Mouse (Mus musculus) left cerebral cortex, postnatal 10 days (tissue): ENCODE data around the gene Ackr4. TPM values are rescaled to one million over a fixed set of nuclear protein-coding genes. Genes with fewer than 3 reads are reported as not detected.
A peak's percentile ranks its signal among the peaks of the same experiment; 100 is the strongest.

ENCODE experiments used
- DNase-seq, 2 experiments: peaks; one replicate each; pipeline ENCODE4 v3.0.0; 2021 to 2022; ENCODE audit warnings: low spot score in 2 of 2, mixed read lengths in 1 of 2; ENCODE audit errors: extremely low spot score in 1 of 2
- intact Hi-C: fragments of 180-260 bp; cut with DNase I; formaldehyde crosslinking; loops from one replicate; pipeline ENCODE4 v1.15.1; 2025
- total RNA-seq, 2 experiments: library from RNA; stranded (reverse); gene quantifications; 2 replicates each; pipeline ENCODE4 v1.2.3; 2021

The Ackr4 gene
- total RNA-seq, 2 experiments from 2014 or later = 0.28 to 0.66 TPM

DNA sequence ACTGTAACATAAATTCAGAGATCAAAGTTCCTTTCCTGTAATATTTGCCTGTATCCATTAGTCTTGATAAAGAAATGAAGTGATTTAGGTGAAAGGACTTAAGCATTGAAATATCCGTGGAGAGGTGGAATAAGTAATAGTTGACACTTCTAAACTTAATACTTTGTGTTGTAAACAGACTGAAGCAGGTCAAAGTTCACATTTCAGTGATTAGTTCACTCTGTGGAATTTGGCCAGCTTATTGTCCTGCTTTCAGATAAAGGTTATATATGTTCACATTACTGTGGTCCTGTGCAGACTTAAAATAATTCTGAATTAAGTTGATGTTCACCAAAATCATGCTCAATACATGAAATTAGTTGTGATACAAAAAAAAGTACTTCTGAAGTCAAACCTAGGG is 62.2 kb downstream of the Ackr4 start:
- DNase-seq = no peak
- intact Hi-C loops = no loop called here

DNA sequence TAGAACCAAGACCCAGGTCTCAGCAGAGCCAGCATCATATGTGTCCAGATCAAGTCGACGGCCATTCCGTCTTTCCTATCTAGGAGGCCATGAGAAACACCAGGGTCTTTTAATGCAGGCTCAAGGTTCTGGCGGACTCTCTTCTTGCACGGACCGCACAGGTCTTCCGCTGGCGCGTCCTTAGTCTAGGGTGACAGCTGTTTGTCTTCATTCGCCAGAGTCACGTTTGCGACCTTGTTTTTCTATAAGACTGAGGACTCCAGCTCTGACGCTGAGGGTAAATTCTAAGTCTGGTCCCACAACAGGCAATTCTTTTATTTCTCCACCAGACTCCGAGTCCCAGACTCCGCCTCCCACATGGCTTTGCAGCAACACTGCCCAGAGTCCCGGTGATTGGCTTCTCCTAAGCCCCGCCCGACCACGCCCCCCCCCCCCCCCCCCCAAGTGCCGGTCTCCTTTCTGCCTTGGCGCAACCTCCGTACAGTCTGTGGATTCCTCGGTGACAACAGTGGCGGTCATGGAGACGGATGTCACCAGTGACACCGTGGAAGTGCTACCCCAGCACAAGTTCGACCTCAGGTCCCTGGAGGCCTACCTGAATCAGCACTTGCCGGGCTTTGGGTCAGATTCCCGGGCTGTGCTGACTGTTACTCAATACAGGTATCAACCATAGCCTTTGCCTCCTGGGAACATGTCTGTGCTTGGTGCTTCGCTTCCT is 63.3 kb downstream of the Ackr4 start, which contains the start of gene Acad11:
Acad11 (plus strand) TSS at position 134 of the 718 bp plus-strand sequence.
- intact Hi-C loops = no loop called here

DNA sequence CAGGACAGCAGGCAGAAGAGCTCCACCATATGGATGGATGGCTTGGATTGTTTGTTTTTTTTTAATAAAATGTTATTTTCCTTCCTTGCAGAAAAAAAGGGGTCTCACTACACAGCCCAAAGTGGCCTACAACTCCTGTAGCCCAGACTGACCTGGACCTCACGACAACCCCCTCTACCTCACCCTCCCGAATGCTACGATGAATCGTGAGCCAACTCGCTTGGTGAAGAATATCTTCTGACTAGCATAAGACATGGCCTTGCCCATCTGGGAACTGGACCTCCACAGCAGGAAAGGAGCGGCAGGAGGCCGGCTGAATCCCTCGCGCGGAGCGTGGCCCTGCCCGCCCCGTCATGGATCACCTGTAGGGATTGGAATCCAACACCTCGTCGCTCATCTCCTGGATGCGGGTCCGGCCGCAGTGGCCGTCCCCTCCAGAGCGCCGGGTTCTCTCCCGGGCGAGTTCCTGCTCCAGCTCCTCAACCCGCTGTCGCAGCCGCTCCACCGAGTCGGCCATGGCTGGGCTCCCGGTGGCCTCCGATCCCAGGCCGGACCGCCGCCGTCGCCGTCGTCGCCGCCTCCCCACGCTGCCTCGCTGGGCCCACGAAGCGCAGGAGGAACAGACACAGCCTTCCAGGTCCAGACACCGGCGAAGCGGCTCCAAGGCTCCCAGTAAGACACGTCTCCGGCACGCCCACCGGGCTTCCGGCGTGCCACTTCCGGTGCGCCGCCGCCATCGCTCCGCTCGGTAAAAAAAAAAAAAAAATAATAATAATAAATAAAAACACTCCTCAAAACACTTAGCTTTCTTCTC is 64.1 kb downstream of the Ackr4 start, which contains the start of gene Uba5:
Uba5 (minus strand) TSS at position 705 of the 814 bp plus-strand sequence.
- peak; percentile 48 to 89 for DNase-seq
- intact Hi-C loops = no loop called here

More for the DNA sequence above, 63.3 kb downstream of the Ackr4 start, which contains the start of gene Acad11:
- DNase-seq = peak; percentile 82 to 87

DNA sequence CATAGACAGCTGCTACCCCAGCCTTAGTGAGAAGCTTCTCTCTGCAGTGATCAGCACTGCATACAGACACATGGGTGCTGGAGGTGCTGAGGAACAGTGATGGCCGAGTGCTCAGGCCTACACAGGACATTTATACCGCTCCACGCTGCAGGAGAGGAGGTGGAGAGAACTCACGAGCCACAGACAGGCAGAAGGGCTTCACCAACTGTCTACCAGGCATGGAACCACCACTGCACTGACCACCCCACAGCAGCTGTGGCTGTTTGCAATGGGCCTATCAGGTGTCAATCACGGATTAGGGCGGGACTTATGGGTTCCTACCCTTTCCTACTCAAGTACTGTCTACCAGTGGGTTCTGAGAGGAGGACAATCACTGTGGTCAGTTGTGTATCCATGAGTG is 75.7 kb downstream of the Ackr4 start:
- intact Hi-C loops = loop anchor here (5.0 kb wide), 1 partner anchor 136 kb away; no protein-coding TSS in a partner anchor
- DNase-seq = no peak

DNA sequence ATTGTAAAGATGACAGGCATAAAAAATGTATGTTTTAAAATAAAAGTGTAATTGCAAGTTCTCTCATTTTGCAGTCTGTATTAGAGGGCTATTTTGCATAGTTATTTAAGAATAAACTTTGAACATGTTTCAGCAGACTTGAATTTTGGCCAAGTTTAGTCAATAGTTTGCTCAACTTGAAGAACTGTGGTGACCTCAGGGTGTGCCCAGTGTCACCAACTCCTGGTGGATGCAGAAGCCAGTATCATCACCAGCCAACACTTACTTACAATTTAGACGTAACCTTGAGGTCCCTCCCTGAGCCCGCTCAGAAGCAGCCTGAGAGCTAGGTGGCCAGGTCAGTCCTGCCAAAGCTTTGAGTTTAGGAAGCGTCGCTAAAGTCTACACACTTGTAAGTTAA is 83.1 kb downstream of the Ackr4 start:
- intact Hi-C loops = no loop called here
- DNase-seq = no peak

GRCm38 (mm10) chr9:104040362-104040761 is 86.4 kb downstream of the Ackr4 start, which contains the start of gene Gm28305:
Gene Gm28305, plus strand, starts transcription at chr9:104040662.
- no peak for DNase-seq
- intact Hi-C loops = no loop called here

DNA sequence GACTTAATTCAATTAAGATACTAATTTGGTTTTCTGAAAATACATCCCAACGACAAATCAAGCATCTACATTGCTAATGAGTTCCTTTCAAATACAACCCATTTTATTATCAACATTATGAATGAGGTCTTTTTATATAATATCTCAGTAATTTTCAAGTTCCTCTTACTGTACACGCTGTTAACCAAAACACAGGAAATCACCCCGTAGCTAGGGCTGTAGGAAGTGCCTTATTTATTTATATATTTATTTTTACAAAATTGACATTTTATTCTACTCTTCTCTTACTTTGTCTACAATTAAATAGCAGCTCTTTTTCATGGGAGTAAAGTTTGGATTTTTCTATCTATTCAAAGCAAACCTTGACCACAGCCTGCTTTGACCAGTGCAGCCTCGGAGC is 87.0 kb downstream of the Ackr4 start:
- DNase-seq = no peak
- intact Hi-C loops = no loop called here

- intact Hi-C loops = no loop called here
- DNase-seq = no peak
Measured at GRCm38 (mm10) chr9:104039031-104039695, 87.6 kb downstream of the Ackr4 start.

DNA sequence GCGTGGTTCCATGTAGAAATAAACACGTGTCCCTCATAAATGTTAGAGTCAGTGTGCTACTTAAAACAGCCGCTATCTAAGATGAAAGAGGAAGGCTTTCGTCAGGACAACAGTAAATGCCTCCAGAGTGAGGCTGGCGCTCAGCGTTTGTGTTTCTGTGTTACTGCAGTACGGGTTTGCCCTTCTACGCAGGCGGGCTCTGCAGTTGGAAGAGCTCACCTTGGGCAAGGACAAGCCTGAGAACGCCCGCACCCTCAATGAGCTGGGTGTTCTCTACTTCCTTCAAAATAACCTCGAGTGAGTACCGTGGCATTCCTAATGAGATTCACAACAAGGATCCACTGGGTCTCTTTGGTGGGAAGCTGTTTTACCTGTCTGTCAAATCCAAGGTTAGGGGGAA is 88.5 kb downstream of the Ackr4 start:
- intact Hi-C loops = no loop called here

GRCm38 (mm10) chr9:104035261-104036015 is 91.3 kb downstream of the Ackr4 start:
- peak; percentile 33 to 85 for DNase-seq
- intact Hi-C loops = no loop called here

More for the DNA sequence above, 88.5 kb downstream of the Ackr4 start:
- no peak for DNase-seq

- no peak for DNase-seq
- intact Hi-C loops = no loop called here
Measured at GRCm38 (mm10) chr9:104034718-104035117, 92.0 kb downstream of the Ackr4 start.

- intact Hi-C loops = no loop called here
- DNase-seq = no peak
Measured at GRCm38 (mm10) chr9:104034231-104034630, 92.5 kb downstream of the Ackr4 start.

Other genes with a start within 250 kb of the Ackr4 start
- 10 to 100 TPM in 1 of 2 experiments, 1 to 10 TPM in 1; 8.6 to 11.4 TPM for gene Nphp3, start 124.4 kb downstream of the Ackr4 start, total RNA-seq
- not detected for gene Gm28305, start 86.3 kb downstream of the Ackr4 start, total RNA-seq
- gene Uba5, start 63.8 kb downstream of the Ackr4 start, total RNA-seq = 10 to 100 TPM; 42.1 to 43.4 TPM
- gene Acad11, start 63.6 kb downstream of the Ackr4 start, total RNA-seq = 10 to 100 TPM; 15.4 to 15.6 TPM
- gene Dnajc13, start 136.0 kb upstream of the Ackr4 start, total RNA-seq = 10 to 100 TPM; 74.5 to 76.7 TPM
- under 1 TPM; 0.32 to 0.71 TPM for gene Acpp, start 210.8 kb upstream of the Ackr4 start, total RNA-seq